Mouse (Mus musculus): ENCODE measurements at regions not wholly inside any gene's neighbourhood (a gene's known extent, or its start where the extent isn't known, plus 50 kb on each side); places are given as distances from the start of the nearest gene placed in this dataset.

DNA sequence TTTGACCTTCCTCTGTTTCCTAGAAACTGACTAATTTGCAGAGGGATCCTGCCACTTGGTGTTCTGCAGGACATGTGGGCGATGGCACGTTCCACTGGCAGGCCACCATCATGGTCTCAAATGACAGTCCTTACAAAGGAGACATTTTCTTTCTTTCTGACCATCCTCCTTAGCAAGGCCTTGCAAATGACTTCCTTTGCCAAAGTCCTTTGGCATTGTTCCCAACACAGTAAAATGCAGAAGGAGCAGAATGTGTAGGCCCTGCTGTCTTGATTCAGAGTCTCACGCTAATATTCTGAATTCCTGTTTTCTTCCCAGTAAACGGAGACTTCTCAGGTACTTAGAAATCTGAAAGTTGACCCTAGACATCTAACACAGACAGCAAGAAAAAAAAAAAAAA, 308.3 kb upstream of the Cxadr start:
- Histone ChIP-seq H3K27me3 (replicated peaks; ENCODE audit: control insufficient read depth, insufficient read depth, low read length) (no peaks in the 10 kb centered on the region), H3K4me1 (replicated peaks; ENCODE audit: control insufficient read depth, insufficient read depth, low read length) (no peaks in the 10 kb centered on the region), H3K4me3 (replicated peaks; ENCODE audit: low read length) (no peak overlapping the region), H3K36me3 (ENCODE audit: control insufficient read depth, insufficient read depth) (no peaks in the 10 kb centered on the region), H3K4me2 (ENCODE audit: low read length) (no peak overlapping the region), H3K9ac (replicated peaks; ENCODE audit: low read depth, low read length) (no peak overlapping the region), H3K9me3 (ENCODE audit: control insufficient read depth, low read length) (no peaks in the 10 kb centered on the region), H3K27ac (ENCODE audit: low read length) (no peak overlapping the region)
- WGBS = 63% methylated on average over 4 of the region's 4 CpGs
- ATAC-seq = no peak

DNA sequence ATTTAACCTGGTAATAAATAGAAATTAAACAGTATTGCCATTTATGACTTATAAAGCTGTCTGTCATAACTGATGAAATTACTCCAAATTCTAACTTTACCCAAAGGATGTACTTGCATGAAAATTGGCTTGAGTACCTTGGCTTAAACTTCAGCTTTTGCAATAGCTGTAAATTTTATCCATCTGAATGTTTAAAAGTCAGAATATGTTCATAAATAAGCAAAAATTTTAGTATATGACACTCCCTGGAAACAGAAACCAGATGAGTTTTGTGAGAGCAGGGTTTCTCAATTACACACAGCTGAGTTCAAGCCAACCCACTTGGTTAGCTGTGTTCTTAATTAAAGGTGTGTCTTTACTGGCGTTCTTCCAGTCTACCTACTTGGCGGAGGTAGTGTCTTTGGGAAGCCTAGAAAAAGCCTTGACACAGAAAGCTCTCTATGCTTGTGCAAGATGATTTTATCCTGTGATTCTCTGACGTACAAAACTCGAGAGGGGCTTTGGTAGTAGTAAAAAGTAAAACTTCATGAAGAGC, 311.4 kb upstream of the Cxadr start:
- WGBS = 83% methylated on average over 4 of the region's 4 CpGs
- no peaks in the 10 kb centered on the region for H3K36me3 ChIP-seq (ENCODE audit: control insufficient read depth, insufficient read depth)
- no peak overlapping the region for H3K9ac ChIP-seq (replicated peaks; ENCODE audit: low read depth, low read length)
- no peaks in the 10 kb centered on the region for H3K9me3 ChIP-seq (ENCODE audit: control insufficient read depth, low read length)
- no peak overlapping the region for H3K27ac ChIP-seq (ENCODE audit: low read length)
- peaks cover 3% of the 10 kb centered on the region; the same call in 1 of the 2 replicates for H3K4me1 ChIP-seq (replicated peaks; ENCODE audit: control insufficient read depth, insufficient read depth, low read length)
- ATAC-seq = no peak
- H3K4me2 ChIP-seq (ENCODE audit: low read length) = no peak overlapping the region
- no peak overlapping the region for H3K4me3 ChIP-seq (replicated peaks; ENCODE audit: low read length)
- H3K27me3 ChIP-seq (replicated peaks; ENCODE audit: control insufficient read depth, insufficient read depth, low read length) = no peaks in the 10 kb centered on the region

DNA sequence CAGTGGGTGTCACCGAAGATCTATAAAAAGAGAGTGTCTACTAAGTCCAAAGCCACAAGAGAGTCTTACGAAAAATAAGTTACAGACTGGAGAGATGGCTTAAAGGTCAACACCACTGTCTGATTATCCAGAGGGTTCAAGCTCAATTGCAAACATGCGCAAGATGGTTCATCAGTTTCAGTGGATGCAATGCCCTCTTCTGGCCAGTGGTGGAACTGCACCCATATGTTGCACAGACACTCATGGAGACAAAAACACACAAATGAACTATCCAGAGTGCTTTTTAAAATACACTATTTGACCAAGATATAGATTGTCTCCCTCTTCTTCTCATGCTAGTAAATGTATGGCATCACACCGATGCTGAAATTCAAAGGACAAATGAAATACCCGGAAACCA, 312.1 kb upstream of the Cxadr start:
- no peaks in the 10 kb centered on the region for H3K9me3 ChIP-seq (ENCODE audit: control insufficient read depth, low read length)
- no peak overlapping the region for H3K9ac ChIP-seq (replicated peaks; ENCODE audit: low read depth, low read length)
- no peak overlapping the region for H3K27ac ChIP-seq (ENCODE audit: low read length)
- H3K4me3 ChIP-seq (replicated peaks; ENCODE audit: low read length) = no peak overlapping the region
- H3K4me2 ChIP-seq (ENCODE audit: low read length) = no peak overlapping the region
- peaks cover 3% of the 10 kb centered on the region; the same call in 1 of the 2 replicates for H3K4me1 ChIP-seq (replicated peaks; ENCODE audit: control insufficient read depth, insufficient read depth, low read length)
- 96% methylated on average over 5 of the region's 5 CpGs for WGBS
- H3K27me3 ChIP-seq (replicated peaks; ENCODE audit: control insufficient read depth, insufficient read depth, low read length) = no peaks in the 10 kb centered on the region
- no peak for ATAC-seq
- no peaks in the 10 kb centered on the region for H3K36me3 ChIP-seq (ENCODE audit: control insufficient read depth, insufficient read depth)

DNA sequence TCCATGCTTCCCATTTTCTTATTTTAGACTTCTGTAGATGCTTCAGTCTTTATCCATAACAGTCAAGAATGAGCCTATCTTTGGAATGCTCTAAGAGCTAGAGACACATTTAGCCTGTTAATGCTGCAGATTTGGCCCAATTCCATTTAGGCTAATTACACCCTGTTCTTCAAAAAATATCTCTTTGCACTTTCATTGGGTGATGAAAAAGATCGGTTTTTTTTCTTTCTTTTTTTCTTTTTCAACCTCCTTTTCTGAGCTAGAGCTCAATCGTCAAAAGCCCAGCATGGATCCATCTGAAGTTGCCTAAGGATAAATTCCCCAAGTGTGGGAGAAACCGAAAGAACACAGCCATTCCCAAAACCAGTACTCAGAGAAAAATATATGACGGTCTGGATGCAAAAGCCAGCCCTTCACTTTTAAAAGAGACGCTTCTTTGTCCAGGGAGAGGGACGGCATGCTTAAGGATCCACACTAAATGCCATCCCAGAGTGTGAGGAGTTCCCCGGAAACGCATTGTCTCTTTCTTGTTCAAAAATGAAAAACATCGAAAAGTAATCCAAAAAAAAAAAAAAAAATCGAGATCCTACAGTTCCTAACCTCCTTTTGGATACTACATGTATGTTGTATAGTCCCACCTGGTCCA, 314.3 kb upstream of the Cxadr start:
- ATAC-seq = peak; percentile 81
- H3K4me1 ChIP-seq (replicated peaks; ENCODE audit: control insufficient read depth, insufficient read depth, low read length) = peaks cover 3% of the 10 kb centered on the region; the same call in 1 of the 2 replicates
- peak overlapping the region; percentile 41 for H3K27ac ChIP-seq (ENCODE audit: low read length)
- peak overlapping the region; percentile 19 for H3K4me2 ChIP-seq (ENCODE audit: low read length)
- no peaks in the 10 kb centered on the region for H3K36me3 ChIP-seq (ENCODE audit: control insufficient read depth, insufficient read depth)
- WGBS = 42% methylated on average over 10 of the region's 10 CpGs
- H3K9ac ChIP-seq (replicated peaks; ENCODE audit: low read depth, low read length) = 0 out of 2 replicates have a peak overlapping the region, but pooled peaks have one; percentile 17
- H3K27me3 ChIP-seq (replicated peaks; ENCODE audit: control insufficient read depth, insufficient read depth, low read length) = no peaks in the 10 kb centered on the region
- no peaks in the 10 kb centered on the region for H3K9me3 ChIP-seq (ENCODE audit: control insufficient read depth, low read length)
- H3K4me3 ChIP-seq (replicated peaks; ENCODE audit: low read length) = no peak overlapping the region

DNA sequence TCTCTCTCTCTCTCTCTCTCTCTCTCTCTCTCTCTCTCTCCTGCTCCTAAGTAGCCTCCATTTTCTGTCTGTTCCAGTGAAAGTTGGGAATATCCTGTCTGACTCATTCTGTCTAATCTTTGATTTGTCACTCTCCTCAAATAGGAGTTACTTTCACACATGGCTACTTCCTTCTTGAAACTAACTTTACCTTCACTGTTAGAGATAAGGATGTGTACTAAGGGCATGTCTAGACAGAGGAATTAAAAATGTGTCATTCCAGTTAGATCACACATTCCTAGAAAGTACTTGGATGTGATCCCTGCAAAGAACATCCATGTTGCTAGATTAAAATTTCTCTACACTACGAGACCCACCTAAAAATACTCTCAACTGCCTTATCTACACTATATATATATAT, 346.9 kb upstream of the Gm11146 start:
- Histone ChIP-seq H3K4me1 (replicated peaks; ENCODE audit: control insufficient read depth, insufficient read depth, low read length) (no peaks in the 10 kb centered on the region), H3K27ac (ENCODE audit: low read length) (no peak overlapping the region), H3K4me2 (ENCODE audit: low read length) (no peak overlapping the region), H3K4me3 (replicated peaks; ENCODE audit: low read length) (no peak overlapping the region), H3K9me3 (ENCODE audit: control insufficient read depth, low read length) (no peaks in the 10 kb centered on the region), H3K27me3 (replicated peaks; ENCODE audit: control insufficient read depth, insufficient read depth, low read length) (no peaks in the 10 kb centered on the region), H3K36me3 (ENCODE audit: control insufficient read depth, insufficient read depth) (no peaks in the 10 kb centered on the region), H3K9ac (replicated peaks; ENCODE audit: low read depth, low read length) (no peak overlapping the region)
- no peak for ATAC-seq
- 98% methylated on average over 1 of the region's 1 CpGs for WGBS

DNA sequence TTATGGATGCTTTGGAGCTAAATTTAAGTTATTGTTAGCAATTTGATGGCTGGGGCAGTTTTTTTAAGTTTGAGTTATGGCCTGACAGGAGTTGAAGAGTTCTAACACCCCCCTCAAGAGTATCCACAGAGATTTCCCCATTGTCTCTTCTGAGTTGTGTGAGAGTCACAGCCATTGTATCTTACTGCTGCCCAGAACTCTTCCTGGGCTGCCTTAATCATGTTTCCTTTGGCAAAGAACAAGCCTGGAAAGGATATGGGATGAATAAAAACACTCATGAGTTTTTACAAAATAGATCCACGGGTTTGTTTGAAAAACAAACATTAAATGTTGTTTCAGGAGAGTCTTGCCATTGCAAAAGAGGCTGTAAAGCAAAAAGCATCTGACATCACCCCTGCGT, 343.5 kb upstream of the Gm11146 start:
- no peaks in the 10 kb centered on the region for H3K9me3 ChIP-seq (ENCODE audit: control insufficient read depth, low read length)
- H3K27me3 ChIP-seq (replicated peaks; ENCODE audit: control insufficient read depth, insufficient read depth, low read length) = no peaks in the 10 kb centered on the region
- H3K9ac ChIP-seq (replicated peaks; ENCODE audit: low read depth, low read length) = no peak overlapping the region
- WGBS = 70% methylated on average over 2 of the region's 2 CpGs
- ATAC-seq = no peak
- H3K4me1 ChIP-seq (replicated peaks; ENCODE audit: control insufficient read depth, insufficient read depth, low read length) = no peaks in the 10 kb centered on the region
- H3K27ac ChIP-seq (ENCODE audit: low read length) = no peak overlapping the region
- no peaks in the 10 kb centered on the region for H3K36me3 ChIP-seq (ENCODE audit: control insufficient read depth, insufficient read depth)
- no peak overlapping the region for H3K4me3 ChIP-seq (replicated peaks; ENCODE audit: low read length)
- no peak overlapping the region for H3K4me2 ChIP-seq (ENCODE audit: low read length)

DNA sequence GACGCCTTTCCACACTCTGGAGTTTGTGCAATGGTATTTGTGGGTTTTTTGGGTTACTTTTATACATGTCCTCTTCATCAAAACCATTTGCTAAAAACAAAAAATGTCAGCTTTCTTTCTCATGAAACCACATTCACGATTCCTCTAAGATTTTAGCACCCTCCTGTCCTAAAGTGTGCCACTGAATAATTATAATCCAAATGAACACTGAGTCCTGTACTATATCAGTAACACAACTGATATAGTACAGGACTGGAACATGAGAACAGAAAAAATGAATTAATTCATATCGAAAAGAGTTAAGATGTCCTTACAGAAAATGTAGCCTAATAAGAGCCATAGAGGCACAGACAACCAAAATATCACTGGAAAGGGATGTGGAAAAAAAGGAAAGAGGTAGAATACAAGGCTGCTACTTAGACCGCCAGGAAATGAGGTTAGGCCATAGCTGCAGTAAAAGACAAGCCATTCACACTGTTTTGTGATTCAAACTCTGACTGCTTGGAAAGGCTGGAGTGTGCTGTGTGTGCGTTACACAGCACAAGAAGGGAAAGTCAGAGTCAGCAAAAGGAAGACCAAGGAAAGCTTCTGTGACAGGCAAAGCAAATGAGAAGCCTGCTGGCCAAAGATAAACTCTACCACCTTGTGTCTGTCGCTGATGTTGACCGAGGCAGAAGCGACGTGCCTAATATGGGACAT, 329.3 kb upstream of the Gm11146 start:
- no peak overlapping the region for H3K9ac ChIP-seq (replicated peaks; ENCODE audit: low read depth, low read length)
- H3K36me3 ChIP-seq (ENCODE audit: control insufficient read depth, insufficient read depth) = no peaks in the 10 kb centered on the region
- no peak overlapping the region for H3K27ac ChIP-seq (ENCODE audit: low read length)
- no peak overlapping the region for H3K4me3 ChIP-seq (replicated peaks; ENCODE audit: low read length)
- H3K4me2 ChIP-seq (ENCODE audit: low read length) = no peak overlapping the region
- no peaks in the 10 kb centered on the region for H3K9me3 ChIP-seq (ENCODE audit: control insufficient read depth, low read length)
- ATAC-seq = no peak
- no peaks in the 10 kb centered on the region for H3K27me3 ChIP-seq (replicated peaks; ENCODE audit: control insufficient read depth, insufficient read depth, low read length)
- no peaks in the 10 kb centered on the region for H3K4me1 ChIP-seq (replicated peaks; ENCODE audit: control insufficient read depth, insufficient read depth, low read length)
- 88% methylated on average over 9 of the region's 9 CpGs for WGBS

DNA sequence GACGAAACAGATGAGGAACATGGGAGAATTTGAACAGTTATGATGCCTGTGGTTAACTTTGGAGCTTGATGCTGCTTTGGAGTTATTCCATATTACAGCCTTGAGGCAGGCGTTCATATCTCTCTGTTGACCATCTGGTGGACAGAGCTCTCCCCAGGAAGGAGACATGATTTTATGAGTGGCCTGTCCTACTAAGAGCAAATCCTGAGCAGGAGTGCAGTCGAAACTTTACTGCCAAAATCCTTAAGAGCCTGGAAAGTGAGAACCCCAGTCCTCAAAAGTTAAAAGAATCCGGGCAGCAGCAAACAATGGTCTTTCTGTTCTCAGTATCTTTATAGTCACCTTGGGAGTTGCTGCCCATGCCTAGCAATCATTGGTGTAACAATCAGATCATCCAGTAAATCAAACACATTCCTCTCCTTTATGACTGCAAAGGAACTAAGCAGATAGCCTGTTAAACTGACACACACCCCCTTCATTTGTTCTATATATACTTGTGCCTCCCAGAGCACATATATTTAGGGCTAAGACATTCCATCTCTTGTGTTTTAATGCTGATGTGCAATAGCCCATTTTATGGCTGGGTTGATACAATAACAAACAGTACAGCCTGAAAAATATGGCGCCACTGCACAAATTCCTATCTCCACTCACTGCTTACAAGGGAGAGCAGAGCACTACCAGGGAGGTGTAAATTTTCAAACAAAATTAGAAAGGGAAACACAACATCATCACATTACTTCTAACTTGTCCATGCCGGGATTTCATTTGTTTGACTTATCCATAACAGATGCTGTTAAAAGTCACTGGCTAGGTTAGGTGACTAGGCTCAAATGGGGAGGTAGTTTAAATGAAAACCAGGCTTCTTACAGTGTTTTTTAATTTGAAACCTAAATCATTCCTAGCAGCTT, 312.5 kb upstream of the Gm11146 start:
- no peaks in the 10 kb centered on the region for H3K27me3 ChIP-seq (replicated peaks; ENCODE audit: control insufficient read depth, insufficient read depth, low read length)

DNA sequence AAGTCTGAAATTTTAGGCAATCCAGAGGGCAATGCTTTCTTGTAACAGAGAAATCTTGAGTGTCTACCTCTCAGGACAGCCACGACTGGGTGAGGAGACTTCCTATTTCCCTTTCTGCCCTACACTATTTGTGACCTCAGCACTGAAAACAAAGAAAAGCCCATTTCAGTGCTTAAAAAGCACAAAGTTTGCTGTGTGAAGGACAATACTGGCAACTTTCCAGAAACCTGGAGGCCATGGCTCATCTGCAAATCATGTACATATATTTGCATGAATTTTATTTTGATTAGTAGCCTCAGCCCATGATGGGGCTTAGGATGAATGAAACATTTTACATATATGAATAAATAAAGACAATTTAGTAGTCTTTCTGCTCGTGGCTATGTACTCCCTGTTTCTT, 292.4 kb upstream of the Gm11146 start:
- H3K4me1 ChIP-seq (replicated peaks; ENCODE audit: control insufficient read depth, insufficient read depth, low read length) = peaks cover 8% of the 10 kb centered on the region
- H3K27ac ChIP-seq (ENCODE audit: low read length) = peak overlapping the region; percentile 96
- no peaks in the 10 kb centered on the region for H3K36me3 ChIP-seq (ENCODE audit: control insufficient read depth, insufficient read depth)
- no peaks in the 10 kb centered on the region for H3K9me3 ChIP-seq (ENCODE audit: control insufficient read depth, low read length)
- no peak overlapping the region for H3K4me3 ChIP-seq (replicated peaks; ENCODE audit: low read length)
- no peaks in the 10 kb centered on the region for H3K27me3 ChIP-seq (replicated peaks; ENCODE audit: control insufficient read depth, insufficient read depth, low read length)
- 0 out of 2 replicates have a peak overlapping the region, but pooled peaks have one; percentile 25 for H3K9ac ChIP-seq (replicated peaks; ENCODE audit: low read depth, low read length)
- no peak overlapping the region for H3K4me2 ChIP-seq (ENCODE audit: low read length)
- WGBS = 26% methylated on average over 2 of the region's 2 CpGs
- peak; percentile 85 for ATAC-seq

More for the DNA sequence above, 312.5 kb upstream of the Gm11146 start:
- Histone ChIP-seq H3K9ac (replicated peaks; ENCODE audit: low read depth, low read length) (no peak overlapping the region), H3K4me3 (replicated peaks; ENCODE audit: low read length) (no peak overlapping the region), H3K9me3 (ENCODE audit: control insufficient read depth, low read length) (no peaks in the 10 kb centered on the region), H3K27ac (ENCODE audit: low read length) (no peak overlapping the region), H3K36me3 (ENCODE audit: control insufficient read depth, insufficient read depth) (no peaks in the 10 kb centered on the region), H3K4me1 (replicated peaks; ENCODE audit: control insufficient read depth, insufficient read depth, low read length) (no peaks in the 10 kb centered on the region), H3K4me2 (ENCODE audit: low read length) (no peak overlapping the region)
- 80% methylated on average over 6 of the region's 6 CpGs for WGBS
- no peak for ATAC-seq

All from forebrain, embryonic 16.5 days (tissue).